Mouse (Mus musculus): ENCODE data around the gene Spata1. TPM values are rescaled to one million over a fixed set of nuclear protein-coding genes. Genes with fewer than 3 reads are reported as not detected.

The Spata1 gene
- 1 to 10 TPM in 1 of 2 experiments, under 1 TPM in 1; 0.01 to 1.5 TPM for polyA plus RNA-seq (2012; fragmentation: generic; extraction: Trizol)

DNA sequence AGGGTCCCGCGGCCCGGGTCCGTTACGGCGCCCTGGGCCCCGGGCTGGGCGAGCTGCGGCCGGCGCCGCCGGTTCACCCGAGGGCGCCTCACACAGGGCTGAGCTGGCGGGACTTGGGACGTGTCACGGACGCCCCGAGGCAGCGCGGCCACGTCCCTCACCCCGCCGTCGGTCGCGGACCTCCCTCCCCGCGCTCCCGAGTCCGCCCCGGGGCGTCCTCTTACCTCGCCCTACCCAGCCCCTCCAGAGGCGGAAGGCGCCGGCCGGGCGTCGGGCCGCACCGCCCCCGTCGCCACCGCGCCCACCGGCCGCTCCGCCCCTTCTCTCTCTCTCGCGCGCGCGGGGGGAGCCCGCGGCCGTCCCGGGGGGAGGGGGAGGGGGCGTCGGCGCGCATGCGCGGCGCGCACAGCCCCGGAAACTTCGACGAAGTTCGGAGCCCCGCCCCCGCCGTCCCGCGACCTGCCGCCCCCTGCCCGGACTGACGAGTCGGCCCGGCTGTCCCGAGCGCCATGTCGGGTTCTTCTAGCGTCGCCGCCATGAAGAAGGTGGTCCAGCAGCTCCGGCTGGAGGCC, at the start of gene Spata1, which contains the start of gene Gng5:
Gene Spata1, minus strand, starts transcription at position 323 of the 572 bp plus-strand sequence.
Gene Gng5, plus strand, starts transcription at position 377 of the 572 bp plus-strand sequence.

DNA sequence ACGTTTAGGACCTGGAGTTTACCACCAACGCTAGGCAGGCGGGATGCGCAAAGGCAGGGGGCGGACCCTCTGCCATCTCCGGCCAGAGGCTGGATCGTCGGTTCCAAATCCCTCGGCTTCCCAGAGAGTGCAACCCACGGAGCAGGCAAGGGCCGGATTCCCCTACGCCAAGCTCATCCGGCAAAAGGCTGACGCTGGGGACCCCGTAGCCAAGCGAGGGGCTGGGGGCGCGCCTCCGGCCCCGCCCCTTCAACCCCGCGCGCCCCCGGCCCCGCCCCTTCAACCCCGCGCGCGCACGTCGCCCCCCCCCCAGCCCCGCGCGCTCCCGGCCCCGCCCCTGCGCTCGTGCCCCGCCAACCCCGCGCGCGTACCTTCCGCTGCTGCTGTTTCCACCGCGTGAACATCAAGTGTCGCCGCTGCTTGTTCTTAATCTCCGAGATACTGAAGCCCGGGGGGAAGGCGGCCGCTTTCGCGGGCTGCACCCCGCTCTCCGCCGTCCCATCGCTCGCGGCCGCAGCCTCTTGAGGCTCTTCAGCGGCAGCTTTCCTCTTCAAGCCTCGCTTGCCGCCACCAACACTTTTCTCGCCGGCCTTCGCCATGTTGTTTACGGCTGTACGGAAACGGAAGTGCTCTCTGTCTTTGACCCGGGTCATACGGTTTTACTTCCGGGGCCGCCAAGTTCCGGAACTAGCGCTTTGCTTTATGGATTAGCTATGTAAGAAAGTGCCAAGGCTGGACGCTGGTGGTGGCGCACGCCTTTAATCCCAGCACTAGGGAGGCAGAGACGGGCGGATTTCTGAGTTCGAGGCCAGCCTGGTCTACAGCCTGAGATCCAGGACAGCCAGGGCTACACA, 21.5 kb upstream of the Spata1 start, which contains the start of gene Rpf1:
Gene Rpf1, minus strand, starts transcription at position 632 of the 854 bp plus-strand sequence.

DNA sequence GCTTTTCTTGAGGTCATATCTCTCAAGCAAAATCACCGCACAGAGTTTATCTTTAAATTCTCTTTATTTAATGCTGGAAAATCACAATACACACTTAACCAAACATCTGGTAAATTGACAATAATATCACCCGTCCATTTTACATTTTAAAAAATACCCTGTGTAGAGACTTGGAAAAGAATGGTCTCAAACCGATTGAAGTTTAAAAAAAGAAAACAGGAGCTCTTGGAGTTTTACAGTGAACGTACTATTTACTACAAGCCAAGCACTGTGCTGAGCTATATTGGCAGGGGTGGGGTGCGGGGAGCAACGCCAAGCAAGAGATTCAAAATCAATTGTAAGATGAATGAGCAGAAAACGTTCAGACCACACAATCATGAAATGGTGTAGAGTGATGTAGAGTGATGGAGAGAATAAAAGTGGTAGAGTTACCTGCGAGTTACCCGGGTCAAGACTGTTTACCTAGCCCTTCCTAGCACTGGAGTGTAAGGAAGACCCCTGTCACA, 49.8 kb downstream of the Spata1 start, which contains the start of gene Ctbs:
Gene Ctbs, plus strand, starts transcription at position 51 of the 506 bp plus-strand sequence.

Other genes with a start within 250 kb of the Spata1 start
- gene Ssx2ip, start 95.1 kb downstream of the Spata1 start, polyA plus RNA-seq (2012; fragmentation: generic; extraction: Trizol), result 1 to 10 TPM in 1 of 2 experiments, under 1 TPM in 1; 0.82 to 4.0 TPM
- 1 to 10 TPM in 1 of 2 experiments, under 1 TPM in 1; 0.21 to 1.7 TPM for gene Ctbs, start 50.0 kb downstream of the Spata1 start, polyA plus RNA-seq (2012; fragmentation: generic; extraction: Trizol)
- 100 to 1,000 TPM; 233 to 267 TPM for gene Gng5, start 54 bp upstream of the Spata1 start, polyA plus RNA-seq (2012; fragmentation: generic; extraction: Trizol)
- gene Rpf1, start 21.7 kb upstream of the Spata1 start, polyA plus RNA-seq (2012; fragmentation: generic; extraction: Trizol), result 1 to 10 TPM; 2.3 to 9.8 TPM
- not detected for gene Uox, start 70.7 kb upstream of the Spata1 start, polyA plus RNA-seq (2012; fragmentation: generic; extraction: Trizol)
- gene Dnase2b, start 115.8 kb upstream of the Spata1 start, polyA plus RNA-seq (2012; fragmentation: generic; extraction: Trizol), result not detected
- not detected for gene 4930503B20Rik, start 151.6 kb upstream of the Spata1 start, polyA plus RNA-seq (2012; fragmentation: generic; extraction: Trizol)
- gene Samd13, start 185.8 kb upstream of the Spata1 start, polyA plus RNA-seq (2012; fragmentation: generic; extraction: Trizol), result not detected